Mouse (Mus musculus) brain, embryonic 14.5 days (tissue): ENCODE data around the gene Ndfip2.

Experiments used
- CTCF ChIP-seq: fragments of 200-500 bp; IDR thresholded peaks from 2 replicates; pipeline ENCODE4 v1.5.1; 2012; ENCODE audit warnings: inconsistent platforms, mild to moderate bottlenecking, moderate library complexity, borderline replicate concordance; ENCODE audit not compliant: insufficient read depth, insufficient read length; ENCODE audit errors: extremely low read depth
- POLR2A ChIP-seq: fragments of 200-500 bp; IDR thresholded peaks from 2 replicates; pipeline ENCODE4 v1.6.1; 2012; ENCODE audit warnings: mild to moderate bottlenecking, inconsistent platforms, borderline replicate concordance; ENCODE audit not compliant: poor library complexity, insufficient read depth, insufficient read length, severe bottlenecking; ENCODE audit errors: extremely low read depth

DNA sequence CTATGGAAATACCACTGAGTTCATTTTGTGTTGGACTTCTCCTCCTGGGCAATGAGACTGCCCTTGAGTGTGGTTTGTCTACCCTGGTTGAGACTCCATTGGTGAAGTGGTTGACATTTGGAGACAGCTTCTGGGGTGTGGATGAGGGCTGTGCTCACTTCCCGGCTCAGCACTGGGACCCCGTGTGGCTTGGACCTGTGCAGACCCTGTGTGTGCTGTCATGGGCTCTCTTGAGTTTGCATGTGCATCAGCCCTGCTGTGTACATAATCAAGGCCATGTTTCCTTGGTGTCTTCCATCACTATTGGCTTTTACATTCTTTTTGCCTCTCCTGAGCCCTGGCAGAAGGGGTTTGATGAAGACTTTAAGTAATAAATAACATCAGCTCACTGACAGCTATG lies 54.6 kb downstream of the Ndfip2 start:
- no peak for TF ChIP-seq POLR2A
- no peak for TF ChIP-seq CTCF
